Mouse (Mus musculus) hindbrain, postnatal 0 days (tissue): ENCODE data around the gene Rnf24. TPM values are rescaled to one million over a fixed set of nuclear protein-coding genes. Genes with fewer than 3 reads are reported as not detected.
A peak's percentile ranks its signal among the peaks of the same experiment; 100 is the strongest.
"Not testable (repeated sequence)": the region's sequence is repeated elsewhere in the genome, so short reads cannot be mapped to it uniquely, and the experiment has no call there.

Source experiments
- ATAC-seq: fragments of 200-750 bp; cut with Nextera tagmentation; 2 replicates; pipeline ENCODE4 v1.8.0; 2017; ENCODE audit warnings: mild to moderate bottlenecking, moderate TSS enrichment, moderate library complexity
- DNase-seq: peaks from one replicate; pipeline ENCODE4 v3.0.0-alpha.2; 2015; ENCODE audit warnings: low spot score
- H3K27ac ChIP-seq: fragments of 300-500 bp; sonication (generic); 2 replicates; pipeline ENCODE4 v1.5.1; 2014; ENCODE audit warnings: mild to moderate bottlenecking
- H3K27me3 ChIP-seq: fragments of 300-500 bp; sonication (generic); 2 replicates; pipeline ENCODE4 v1.6.1; 2014; ENCODE audit warnings: low read length, mixed read lengths; ENCODE audit not compliant: insufficient read depth
- H3K36me3 ChIP-seq: fragments of 300-500 bp; sonication (generic); 2 replicates; pipeline ENCODE4 v1.6.1; 2014; ENCODE audit warnings: low read length, mixed read lengths; ENCODE audit not compliant: insufficient read depth
- H3K4me1 ChIP-seq: fragments of 300-500 bp; sonication (generic); 2 replicates; pipeline ENCODE4 v1.6.1; 2014; ENCODE audit warnings: antibody characterized with exemption, low read length, mixed read lengths; ENCODE audit not compliant: insufficient read depth
- H3K4me2 ChIP-seq: fragments of 300-500 bp; sonication (generic); 2 replicates; pipeline ENCODE4 v1.6.1; 2014; ENCODE audit warnings: low read depth, mild to moderate bottlenecking, low read length, moderate library complexity, mixed read lengths
- H3K4me3 ChIP-seq: fragments of 300-500 bp; sonication (generic); 2 replicates; pipeline ENCODE4 v1.5.1; 2014; ENCODE audit warnings: low read length
- H3K9ac ChIP-seq: fragments of 300-500 bp; sonication (generic); replicated peaks from 2 replicates; pipeline ENCODE4 v1.6.1; 2014; ENCODE audit warnings: mild to moderate bottlenecking, low read length, moderate library complexity, mixed read lengths
- H3K9me3 ChIP-seq: fragments of 300-500 bp; sonication (generic); 2 replicates; pipeline ENCODE4 v1.6.1; 2016; ENCODE audit warnings: low read length, mixed read lengths
- CTCF ChIP-seq: IDR thresholded peaks from 2 replicates; pipeline ENCODE4 v1.5.1; 2016; ENCODE audit warnings: antibody characterized with exemption, control low read depth, low read depth
- WGBS: fragments of 180-500 bp; shearing (Covaris S2); extraction: QIAGEN DNeasy Blood & Tissue Kit; methylation state at CpG from one replicate; pipeline ENCODE4 v1.1.7; 2014; 5-methylcytosine and 5-hydroxymethylcytosine counted together
- polyA plus RNA-seq: library from polyadenylated mRNA; unstranded; fragments of >200 nt; fragmentation: Nextera tagmentation; extraction: Ambion mirVana; gene quantifications from 2 replicates; pipeline ENCODE4 v1.2.1, GENCODE M21; 2015
- total RNA-seq: library from RNA; depleted of rRNA; stranded (reverse); fragments of >200 nt; gene quantifications from 2 replicates; pipeline ENCODE4 v1.2.3, GENCODE M21; 2014

Rnf24 gene
- total and polyA plus RNA-seq, 2 experiments from 2014 or later, result 10.1 to 15.5 TPM

- ATAC-seq, result no peak
- no peaks in the 10 kb centered on the region for H3K9me3 ChIP-seq
- H3K27me3 ChIP-seq, result no peaks in the 10 kb centered on the region
These were observed 52.2 kb downstream of the Rnf24 start for GRCm38 (mm10) chr2:131300485-131300884.

GRCm38 (mm10) chr2:131298674-131299073 lies 54.0 kb downstream of the Rnf24 start:
- WGBS, result 40% methylated on average over 7 of the region's 7 CpGs
- H3K9me3 ChIP-seq, H3K4me1 ChIP-seq, H3K27me3 ChIP-seq, ATAC-seq, H3K4me3 ChIP-seq, H3K9ac ChIP-seq, H3K4me2 ChIP-seq, H3K27ac ChIP-seq, DNase-seq: not testable (repeated sequence)
- peaks cover 29% of the 10 kb centered on the region for H3K36me3 ChIP-seq

More at GRCm38 (mm10) chr2:131300485-131300884, 52.2 kb downstream of the Rnf24 start:
- Histone ChIP-seq H3K4me1 (no peaks in the 10 kb centered on the region), H3K9ac (no peak overlapping the region), H3K4me3 (no peak overlapping the region), H3K36me3 (peaks cover 31% of the 10 kb centered on the region), H3K27ac (no peak overlapping the region), H3K4me2 (no peak overlapping the region)
- 85% methylated on average over 2 of the region's 2 CpGs for WGBS
- TF ChIP-seq CTCF, result no peak
- DNase-seq, result no peak

- Histone ChIP-seq H3K4me2 (no peak overlapping the region), H3K4me1 (no peaks in the 10 kb centered on the region), H3K27me3 (no peaks in the 10 kb centered on the region), H3K9ac (no peak overlapping the region), H3K9me3 (no peaks in the 10 kb centered on the region), H3K27ac (0 out of 2 replicates have a peak overlapping the region, but pooled peaks have one; percentile 20), H3K36me3 (peaks cover 21% of the 10 kb centered on the region), H3K4me3 (no peak overlapping the region)
- DNase-seq (no peak), ATAC-seq (peak; percentile 41; the same call in 1 of the 2 replicates)
- WGBS, result 73% methylated on average over 2 of the region's 2 CpGs
- no peak for TF ChIP-seq CTCF
These were observed 55.9 kb downstream of the Rnf24 start for GRCm38 (mm10) chr2:131296746-131297261.

GRCm38 (mm10) chr2:131290669-131291068 lies 62.0 kb downstream of the Rnf24 start:
- Histone ChIP-seq H3K4me3 (no peak overlapping the region), H3K27me3 (no peaks in the 10 kb centered on the region), H3K9me3 (no peaks in the 10 kb centered on the region), H3K36me3 (peaks cover 24% of the 10 kb centered on the region), H3K27ac (no peak overlapping the region), H3K9ac (no peak overlapping the region), H3K4me2 (no peak overlapping the region), H3K4me1 (no peaks in the 10 kb centered on the region)
- DNase-seq, result no peak
- ATAC-seq, result no peak
- TF ChIP-seq CTCF, result no peak

GRCm38 (mm10) chr2:131286276-131286675 lies 66.4 kb downstream of the Rnf24 start:
- Histone ChIP-seq H3K4me2 (no peak overlapping the region), H3K9ac (no peak overlapping the region), H3K4me3 (no peak overlapping the region), H3K36me3 (peaks cover 19% of the 10 kb centered on the region; the same call in 1 of the 2 replicates), H3K27ac (no peak overlapping the region), H3K27me3 (no peaks in the 10 kb centered on the region), H3K9me3 (no peaks in the 10 kb centered on the region), H3K4me1 (no peaks in the 10 kb centered on the region)
- peak; percentile 49 for TF ChIP-seq CTCF
- no peak for ATAC-seq
- WGBS, result 89% methylated on average over 1 of the region's 1 CpGs
- DNase-seq, result no peak

- Histone ChIP-seq H3K4me2 (no peak overlapping the region), H3K27me3 (no peaks in the 10 kb centered on the region), H3K4me3 (no peak overlapping the region), H3K9ac (no peak overlapping the region), H3K27ac (no peak overlapping the region), H3K9me3 (no peaks in the 10 kb centered on the region), H3K4me1 (no peaks in the 10 kb centered on the region), H3K36me3 (peaks cover 21% of the 10 kb centered on the region)
- TF ChIP-seq CTCF, result no peak
- DNase-seq (no peak), ATAC-seq (no peak)
- 79% methylated on average over 1 of the region's 1 CpGs for WGBS
These were observed 71.1 kb downstream of the Rnf24 start for GRCm38 (mm10) chr2:131281596-131281995.

- Histone ChIP-seq H3K4me3 (no peak overlapping the region), H3K36me3 (peaks cover 41% of the 10 kb centered on the region), H3K9me3 (no peaks in the 10 kb centered on the region), H3K9ac (no peak overlapping the region), H3K27me3 (no peaks in the 10 kb centered on the region), H3K27ac (no peak overlapping the region), H3K4me1 (no peaks in the 10 kb centered on the region), H3K4me2 (no peak overlapping the region)
- ATAC-seq (no peak), DNase-seq (no peak)
- TF ChIP-seq CTCF, result no peak
- WGBS, result 93% methylated on average over 5 of the region's 5 CpGs
These were observed 76.0 kb downstream of the Rnf24 start for GRCm38 (mm10) chr2:131276722-131277121.
